Mouse (Mus musculus) R1 (cell line): ENCODE results near the gene BC035947.
A peak's percentile ranks its signal among the peaks of the same experiment; 100 is the strongest.

Experiments
- DNase-seq: peaks from one replicate; pipeline ENCODE4 v3.0.0-alpha.2; 2018; ENCODE audit warnings: low read depth, low spot score

Gene BC035947

DNA sequence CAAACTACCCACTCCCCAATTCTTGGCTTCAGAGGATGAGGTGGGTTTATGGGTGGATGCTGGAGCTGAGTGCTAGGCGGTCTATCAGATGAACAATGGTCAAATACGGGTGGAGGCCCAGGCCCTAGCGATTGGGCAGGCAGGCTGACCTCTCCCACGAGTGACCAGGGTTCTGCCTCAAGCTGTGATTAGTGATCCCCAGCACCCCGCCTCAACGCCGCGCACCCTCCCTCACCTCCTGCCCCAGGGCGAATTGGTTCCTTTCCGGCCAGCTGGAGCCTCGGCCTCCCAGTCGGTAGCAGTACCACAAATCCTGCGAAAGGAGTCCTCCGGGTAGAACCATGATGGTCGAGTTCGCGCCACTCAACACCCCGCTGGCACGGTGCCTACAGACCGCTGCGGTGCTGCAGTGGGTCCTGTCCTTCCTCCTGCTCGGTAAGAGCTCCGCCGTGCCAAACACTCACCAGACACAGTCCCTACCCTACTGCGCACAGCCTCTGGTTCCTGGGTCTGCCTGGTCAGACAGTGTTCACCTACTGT lies at the start of gene BC035947:
TSS of gene BC035947 (minus strand) at position 538 of the 540 bp plus-strand sequence.
- DNase-seq = no peak

DNA sequence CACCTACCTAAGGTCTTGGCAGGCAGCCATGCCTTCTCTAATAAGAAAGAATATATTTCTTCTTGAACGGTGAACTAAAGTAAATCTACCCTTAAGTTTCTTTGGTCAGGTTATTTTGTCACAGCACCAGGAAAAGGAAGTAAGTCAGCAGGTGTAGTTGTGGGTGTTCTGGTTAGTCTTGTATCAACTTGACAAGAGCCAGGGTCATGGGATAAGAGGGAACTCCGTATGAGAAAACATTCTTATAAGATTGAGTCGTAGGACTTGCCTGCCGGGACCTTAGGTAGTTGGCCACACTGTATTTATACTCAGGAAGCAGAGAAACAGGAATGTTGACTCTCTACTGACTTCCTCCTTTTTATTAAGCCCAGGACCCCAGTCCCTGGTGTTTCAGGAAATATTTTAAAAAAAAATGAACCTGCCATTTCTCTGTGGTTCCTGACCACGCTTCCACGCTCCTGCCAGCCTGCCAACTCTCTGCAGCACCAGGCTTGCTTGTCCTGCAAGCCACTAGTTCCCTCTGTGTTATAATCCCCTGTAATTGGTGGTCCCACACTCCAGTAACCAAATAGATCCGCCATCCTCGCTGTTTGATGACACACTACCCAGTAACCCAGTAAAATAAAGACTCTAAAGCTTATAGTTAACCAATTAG lies 42.2 kb upstream of the BC035947 start:
- DNase-seq = no peak

DNA sequence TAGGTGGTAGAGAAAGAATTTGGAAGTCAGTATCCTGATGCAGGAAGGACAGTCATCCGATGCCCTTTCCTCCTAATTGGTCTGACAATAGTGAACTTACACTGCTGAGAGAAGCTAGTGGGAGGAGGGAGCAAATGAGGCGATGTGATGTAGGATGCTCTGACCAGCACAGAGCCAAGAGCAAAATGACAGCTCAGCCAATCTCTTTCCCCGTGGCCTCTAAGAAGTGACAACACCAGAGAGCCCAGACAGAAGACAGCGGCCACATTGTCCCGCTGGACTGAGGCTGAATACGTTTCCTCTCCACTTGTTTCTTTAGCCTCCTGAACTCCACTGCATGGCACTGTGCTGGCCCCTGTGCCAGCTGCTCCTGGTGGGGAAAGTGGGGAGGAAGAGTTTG lies 37.0 kb upstream of the BC035947 start:
- DNase-seq = no peak

DNA sequence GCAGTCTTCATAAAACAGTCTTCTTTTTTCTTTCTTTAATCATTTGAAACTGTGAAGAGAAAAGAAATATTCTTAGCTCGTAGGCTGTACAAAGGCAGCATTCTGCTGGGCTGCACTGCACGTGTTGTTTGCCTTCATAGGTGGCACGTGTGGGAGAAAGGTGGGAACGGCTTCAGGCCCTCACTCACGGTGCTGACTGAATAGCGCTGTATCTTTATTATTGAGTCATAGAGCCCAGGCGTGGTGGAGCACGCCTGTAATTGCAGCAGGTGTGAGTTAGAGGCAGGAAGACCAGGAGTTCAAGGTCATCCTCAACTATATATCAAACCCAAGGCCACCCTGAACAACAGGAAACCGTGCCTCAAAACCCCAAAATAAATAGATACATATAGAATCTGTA lies 34.3 kb upstream of the BC035947 start:
- no peak for DNase-seq

DNA sequence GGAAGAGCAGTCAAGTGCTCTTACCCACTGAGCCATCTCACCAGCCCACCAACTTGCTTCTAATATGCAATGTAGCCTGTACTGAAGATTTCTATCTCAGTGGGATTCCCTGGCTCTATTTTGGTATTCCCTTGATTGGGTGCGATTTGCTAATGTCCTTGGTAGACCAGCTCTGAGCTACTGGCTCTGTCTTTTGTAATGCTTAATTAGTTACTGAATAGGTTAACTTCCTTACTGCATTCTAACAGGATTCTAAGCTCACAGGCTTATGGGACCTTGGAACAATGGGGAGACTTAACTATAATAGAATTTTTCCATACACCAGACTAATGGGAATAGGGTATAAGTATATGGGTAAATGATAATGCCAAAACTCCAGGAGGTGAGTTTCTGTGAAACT lies 31.7 kb upstream of the BC035947 start:
- peak; percentile 78 for DNase-seq

DNA sequence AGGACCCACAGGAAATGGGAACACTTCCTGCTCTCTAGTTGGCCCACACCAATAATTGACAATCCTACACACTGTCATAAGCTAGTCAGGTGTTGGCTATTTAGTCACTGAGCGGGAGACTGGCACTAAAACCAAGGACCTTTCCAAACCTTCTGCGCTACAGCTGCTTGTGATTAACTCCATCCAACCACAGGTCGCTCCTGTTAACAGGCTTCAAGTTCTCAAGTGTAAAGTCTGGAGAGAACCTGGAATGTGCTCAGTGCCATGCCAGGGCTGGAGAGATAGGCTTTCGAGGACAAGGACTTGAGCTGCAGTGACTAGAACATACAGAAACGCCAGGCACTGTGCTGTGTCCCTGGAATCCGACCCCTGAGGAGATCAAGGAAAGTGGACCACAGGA lies 27.2 kb upstream of the BC035947 start:
- DNase-seq = no peak

DNA sequence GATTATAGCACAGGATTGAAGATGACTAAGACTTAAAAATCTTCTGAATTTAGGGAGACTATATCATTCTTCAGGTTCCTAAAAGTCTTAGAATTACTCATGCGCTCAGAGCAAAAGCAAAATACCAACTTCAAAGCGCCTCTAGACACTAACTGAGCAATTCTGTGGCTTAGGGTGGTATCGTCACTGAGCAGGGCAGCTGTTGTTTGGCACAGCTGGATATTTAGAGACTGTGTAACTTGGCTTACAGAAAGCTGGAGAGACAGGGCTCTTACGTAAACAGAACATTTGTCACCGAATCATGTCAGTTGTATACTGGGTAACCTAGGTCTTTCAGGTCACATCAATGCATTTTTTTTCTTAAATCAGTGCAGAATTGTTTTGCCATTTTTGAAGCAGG lies 26.4 kb upstream of the BC035947 start:
- no peak for DNase-seq

DNA sequence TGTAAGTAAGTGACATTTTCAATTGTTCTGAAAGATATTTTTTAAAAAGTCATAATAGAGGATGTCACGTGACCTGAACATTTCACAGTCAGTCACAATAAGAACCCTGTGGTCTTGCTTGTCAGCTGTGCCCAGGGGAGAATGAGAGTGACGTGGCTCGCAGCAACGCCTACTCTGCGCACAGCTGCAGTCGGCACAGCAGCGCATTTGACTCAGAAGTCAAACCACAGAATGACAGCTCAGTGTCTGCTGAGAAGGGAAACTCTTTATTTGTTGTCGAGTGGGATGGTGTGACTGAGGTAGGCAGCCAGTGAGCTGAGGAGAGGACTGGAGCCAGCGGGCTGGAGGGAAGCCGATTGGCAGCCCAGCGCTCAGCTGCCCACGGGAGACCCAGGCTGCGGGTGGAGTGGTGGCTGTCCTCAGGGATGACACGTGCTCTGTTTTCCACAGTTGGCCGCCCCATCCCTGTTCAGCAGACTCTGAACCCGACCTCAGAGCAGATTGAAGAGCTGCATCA lies 25.6 kb upstream of the BC035947 start:
- peak; percentile 11 for DNase-seq

DNA sequence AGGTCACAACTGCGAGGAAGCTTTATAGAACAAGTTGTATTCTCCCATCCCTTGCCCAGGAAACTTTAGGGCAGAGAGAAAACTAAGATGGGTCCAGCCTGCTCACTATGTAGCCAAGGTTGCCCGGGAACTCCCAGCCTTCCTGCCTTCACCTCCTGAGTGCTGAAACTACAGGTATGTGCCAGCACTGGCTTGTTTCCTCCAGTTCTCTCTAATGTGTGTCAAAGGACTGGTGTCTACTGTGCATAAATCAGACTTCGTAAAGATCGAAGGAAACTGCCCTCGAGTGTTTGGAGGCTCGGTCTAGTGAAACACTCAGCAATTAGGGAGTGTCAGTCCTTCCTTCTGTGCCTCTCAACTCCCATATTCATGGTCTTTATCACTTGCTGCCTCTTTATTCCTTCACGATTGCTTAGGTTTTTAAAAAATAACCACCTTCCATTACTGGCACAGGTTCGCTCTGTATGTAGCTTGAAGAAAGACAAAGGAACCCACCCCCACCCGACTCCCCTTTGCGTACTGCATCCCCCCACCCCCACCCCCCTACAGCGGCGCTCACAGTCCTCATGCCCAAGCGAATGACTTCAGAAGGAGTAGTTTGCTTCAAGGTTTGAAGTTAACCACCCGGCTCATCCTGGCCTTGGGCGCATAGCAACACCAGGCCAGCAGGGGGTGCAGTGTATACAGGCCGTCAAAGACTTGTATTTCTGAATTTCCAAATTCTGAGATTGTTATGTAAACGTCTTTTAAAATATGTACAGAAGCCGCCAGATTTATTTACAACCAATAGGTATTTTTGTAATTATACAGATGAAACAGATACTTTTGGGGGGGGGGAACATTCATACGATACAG lies 24.6 kb upstream of the BC035947 start:
- peak; percentile 59 for DNase-seq

DNA sequence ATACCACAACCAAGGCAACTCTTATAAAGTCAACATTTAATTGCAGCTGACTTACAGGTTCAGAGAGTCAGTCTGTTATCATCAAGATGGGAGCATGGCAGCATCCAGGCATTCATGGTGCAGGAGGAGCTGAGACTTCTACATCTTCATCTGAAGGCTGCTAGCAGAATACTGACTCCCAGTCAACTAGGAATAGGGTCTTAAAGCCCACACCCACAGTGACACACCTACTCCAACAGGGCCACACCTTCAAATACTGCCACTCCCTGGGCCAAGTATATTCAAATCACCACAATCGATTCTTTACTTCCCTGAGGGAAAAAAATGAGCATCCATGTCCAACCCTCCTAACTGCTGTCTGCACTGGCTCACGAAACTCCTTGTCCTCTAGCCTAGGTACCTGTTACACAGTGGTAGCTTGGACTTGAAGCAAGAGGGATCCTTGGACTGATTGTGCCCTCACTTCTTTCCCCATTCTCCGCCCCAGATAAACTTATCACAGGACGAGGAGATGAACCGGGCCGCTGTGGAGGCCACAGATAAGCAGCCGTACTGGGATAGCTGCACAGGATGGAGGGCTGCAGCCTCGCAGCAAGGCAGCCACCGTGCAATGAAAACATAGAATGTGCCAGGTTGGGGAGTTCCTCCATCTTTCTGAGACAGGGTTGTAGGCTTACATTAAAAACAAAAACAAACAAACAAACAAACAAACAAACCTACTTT lies 22.6 kb upstream of the BC035947 start:
- no peak for DNase-seq

DNA sequence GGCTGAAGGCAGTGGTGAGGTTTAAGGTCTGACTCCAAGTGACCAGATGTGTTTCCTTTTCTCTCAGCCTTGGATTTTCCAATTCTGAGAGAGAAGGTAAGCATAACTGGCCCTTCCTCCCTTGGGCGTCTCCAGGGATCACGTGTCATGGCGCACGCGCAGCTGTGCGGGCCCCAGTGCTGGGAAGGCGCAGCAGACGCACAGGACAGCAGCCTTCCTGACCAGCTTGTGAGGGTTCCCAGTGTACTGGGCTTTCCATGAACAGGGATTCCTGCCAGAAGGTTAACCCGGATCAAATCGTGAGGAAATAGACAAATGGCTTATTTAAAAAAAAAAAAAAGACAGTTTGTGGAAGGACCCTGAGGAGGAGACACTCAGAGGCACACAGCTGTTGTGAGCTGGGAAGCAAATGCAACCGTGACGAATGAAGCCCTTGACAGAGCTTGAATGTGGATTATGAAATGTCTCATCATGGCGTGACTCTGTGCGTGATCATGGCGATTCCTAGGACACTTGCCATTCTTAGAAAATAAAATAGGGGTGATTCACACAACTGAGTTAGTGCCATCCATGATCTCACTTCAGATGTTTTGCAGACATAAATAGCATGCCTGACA lies 20.3 kb upstream of the BC035947 start:
- peak; percentile 57 for DNase-seq

DNA sequence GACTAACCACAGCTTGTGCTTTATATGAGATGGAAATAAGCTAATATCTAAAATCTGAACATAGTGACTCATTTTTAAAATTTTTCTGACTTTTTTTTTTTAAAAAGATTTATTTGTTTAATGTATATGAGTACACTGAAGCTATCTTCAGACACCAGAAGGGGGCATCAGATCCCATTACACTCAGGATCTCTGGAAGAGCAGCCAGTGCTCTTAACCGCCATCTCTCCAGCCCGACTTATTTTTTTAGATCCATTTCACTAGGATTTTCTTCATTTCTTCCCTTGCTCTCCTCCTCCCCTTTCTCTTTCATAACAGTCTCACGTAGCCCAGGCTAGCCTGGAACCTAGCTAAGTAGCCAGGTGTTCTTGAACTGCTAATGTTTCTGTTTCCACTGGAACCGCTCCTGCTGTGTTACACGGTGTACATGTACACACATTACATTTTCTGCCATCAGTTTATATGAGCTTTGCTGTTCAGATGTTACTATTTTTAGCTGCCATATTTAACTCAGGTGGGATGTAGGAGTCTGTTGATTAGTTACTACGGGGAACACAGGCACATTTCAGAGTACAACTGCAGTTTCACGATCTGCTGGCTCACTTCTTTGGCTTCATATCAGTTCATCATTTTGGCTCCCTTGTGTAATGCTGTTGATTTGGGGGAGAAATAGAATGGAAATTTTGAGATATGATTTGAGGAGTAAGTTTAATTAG lies 18.7 kb upstream of the BC035947 start:
- DNase-seq = no peak

DNA sequence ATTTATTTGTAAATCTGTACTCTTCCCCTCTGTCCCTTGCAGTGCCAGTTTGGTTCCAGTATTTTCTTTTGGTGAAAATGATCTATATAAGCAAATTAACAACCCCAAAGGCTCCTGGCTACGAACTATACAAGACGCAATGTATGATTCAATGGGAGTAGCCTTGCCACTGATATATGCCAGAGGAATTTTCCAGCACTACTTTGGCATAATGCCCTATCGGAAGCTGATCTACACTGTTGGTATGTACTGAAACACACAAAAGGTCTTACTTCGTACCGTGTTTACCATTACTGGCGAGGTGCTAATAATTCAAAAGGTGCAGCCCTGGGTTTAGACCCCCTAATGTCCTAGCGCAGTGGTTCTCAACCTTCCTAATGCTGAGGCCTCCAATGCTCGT lies 17.1 kb upstream of the BC035947 start:
- DNase-seq = no peak

DNA sequence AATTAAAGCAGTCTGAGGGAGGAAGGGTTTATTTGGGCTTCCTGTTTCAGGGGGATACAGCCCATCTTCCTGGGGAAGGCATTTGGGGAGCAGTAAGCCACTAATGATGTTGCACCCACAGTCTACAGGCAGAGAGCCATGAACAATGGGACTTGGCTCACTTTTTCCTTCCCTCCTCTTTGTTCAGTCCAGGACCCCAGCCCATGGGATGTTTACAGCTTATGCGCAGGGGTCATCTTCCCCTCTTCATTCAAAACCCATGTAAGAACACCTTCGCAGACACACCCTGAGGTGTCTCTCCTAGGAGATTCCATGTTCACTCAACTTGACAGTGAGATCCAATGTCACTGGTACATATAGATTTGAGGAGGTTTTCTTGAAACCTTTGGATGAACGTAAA lies 16.4 kb upstream of the BC035947 start:
- DNase-seq = no peak

DNA sequence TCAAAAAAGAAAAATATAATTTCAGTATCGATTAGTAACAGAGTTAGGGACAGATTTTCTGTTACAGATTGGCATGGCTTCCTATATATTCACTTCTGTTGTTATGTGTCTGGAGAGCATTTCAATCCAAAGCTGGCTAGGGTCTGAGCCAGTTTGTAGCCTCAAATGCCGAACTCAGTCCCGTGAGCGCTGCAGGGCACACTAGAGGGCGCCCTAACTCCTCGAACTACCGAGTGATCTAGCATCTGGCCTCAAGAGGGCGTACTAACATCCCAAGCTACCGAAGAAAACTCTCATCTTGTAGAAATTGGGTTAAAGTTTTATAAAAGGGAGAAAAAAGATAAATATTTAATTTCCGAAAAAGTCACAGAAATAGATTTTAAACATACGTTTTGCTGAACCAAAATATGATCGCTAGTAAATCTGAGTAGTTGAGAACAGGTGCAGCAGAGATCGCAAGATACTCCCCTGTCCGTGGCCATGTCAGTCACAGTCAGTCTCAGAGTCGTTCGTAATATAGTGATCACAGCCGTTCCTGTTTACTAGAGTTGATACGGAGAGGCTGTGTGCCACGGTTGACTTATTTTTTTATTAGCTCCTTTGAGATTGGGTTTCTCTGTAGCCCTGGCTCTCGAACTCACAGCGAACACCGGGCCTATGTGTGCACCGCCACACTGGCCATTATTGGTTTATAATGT lies 13.4 kb upstream of the BC035947 start:
- DNase-seq = peak; percentile 72

DNA sequence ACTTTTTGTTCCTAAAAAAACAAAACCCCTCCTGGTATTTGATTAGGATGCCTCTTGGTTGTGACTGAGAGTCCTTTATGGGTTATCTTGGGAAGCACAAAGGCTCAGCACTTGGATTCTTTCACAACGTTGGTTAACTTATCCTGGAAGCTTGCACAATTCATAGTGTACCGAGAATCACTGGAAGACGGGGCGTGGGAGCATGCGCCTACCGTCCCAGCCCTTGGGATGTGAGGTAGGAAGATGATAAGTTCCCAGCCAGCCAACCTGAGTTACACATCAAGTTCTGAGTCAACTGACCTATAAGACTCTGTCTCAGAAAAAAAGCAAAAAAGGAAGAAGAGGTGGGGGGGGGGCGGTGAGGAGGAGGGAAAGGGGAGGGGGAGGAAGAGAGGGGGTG lies 6.9 kb upstream of the BC035947 start:
- DNase-seq = no peak

DNA sequence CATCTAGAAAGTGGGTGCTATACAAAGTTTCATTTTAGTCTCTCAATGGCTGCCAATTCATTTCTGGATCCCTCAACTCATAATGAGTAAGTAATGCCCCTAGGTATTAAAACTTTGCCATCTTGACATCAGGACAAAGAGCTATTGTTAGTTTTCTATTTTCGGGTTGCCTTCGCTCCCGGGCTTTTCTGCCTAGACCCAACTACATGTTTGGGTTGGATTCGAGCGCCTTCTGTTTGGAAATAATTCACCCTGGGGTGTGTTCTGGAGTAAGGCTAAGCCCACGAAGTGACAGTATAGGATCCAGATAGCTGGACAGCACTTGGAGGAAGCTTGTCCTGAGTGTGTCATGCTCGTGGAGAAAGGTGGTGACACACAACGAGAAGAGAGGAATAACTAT lies 798 bp upstream of the BC035947 start:
- DNase-seq = no peak

DNA sequence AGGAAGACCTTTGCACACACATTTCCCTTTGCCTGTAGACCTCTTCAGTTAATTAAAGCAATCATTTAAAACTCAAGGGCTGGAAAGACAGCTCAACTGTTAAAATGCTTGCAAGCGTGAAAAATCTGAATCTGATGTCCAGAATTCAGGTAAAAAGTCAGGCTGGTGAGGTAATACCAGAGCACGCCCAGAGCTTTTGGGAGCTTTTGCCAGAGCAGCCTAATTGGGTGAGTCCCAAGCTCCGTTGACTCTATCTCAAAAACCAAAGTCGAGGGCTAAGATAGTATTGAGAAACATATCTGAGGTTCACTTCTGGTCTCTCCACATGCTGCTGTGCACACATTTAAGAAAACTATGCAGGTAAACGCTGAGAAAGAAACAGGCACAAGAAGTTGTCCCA lies 1.1 kb downstream of the BC035947 start, which contains the start of gene Mogat1:
TSS of gene Mogat1 (plus strand) at position 130 of the 400 bp plus-strand sequence.
- DNase-seq = no peak

DNA sequence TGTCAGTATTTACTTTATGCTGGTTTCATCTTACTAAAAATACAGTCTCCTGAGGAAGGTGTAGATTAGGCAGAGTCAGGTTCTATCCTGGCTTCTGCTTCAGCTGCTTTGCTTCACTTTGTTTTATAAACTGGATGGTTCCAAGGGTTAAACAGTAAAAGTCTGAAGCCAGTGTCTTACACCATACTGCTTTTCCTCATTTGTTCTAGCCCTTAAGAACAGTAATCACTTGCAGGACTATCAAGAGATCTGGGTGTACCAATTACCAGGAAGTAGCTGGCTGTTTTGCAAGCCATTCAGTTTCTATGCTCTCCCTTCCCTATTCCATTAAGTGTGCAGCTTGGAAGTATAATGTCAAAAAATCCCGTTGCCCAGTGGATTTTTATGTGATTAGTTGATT lies 4.8 kb downstream of the BC035947 start:
- DNase-seq = no peak

DNA sequence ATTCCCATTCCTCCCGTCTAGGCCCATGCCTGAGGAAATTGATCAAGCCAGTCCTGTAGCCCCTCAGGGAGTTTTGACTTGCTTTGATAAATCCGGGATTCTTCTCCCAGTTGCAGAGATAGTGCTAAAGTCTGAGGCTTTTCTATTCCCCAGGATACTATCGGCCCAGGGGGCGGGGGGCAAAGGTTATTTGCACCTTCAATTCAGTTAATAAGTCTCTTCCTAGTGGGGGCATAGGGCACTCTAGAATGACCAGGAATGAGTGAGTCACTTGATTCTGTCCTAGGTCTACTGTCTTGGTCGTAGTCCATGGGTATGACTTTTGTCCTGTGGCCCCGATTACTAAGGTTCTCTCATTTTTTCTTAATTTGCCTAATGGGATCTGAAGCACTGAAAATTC lies 9.4 kb downstream of the BC035947 start:
- no peak for DNase-seq
